Mouse (Mus musculus): ENCODE results near the gene Agpat3. TPM values are rescaled to one million over a fixed set of nuclear protein-coding genes. Genes with fewer than 3 reads are reported as not detected.

The Agpat3 gene
- total RNA-seq, 1 experiment = 52.0 TPM

GRCm38 (mm10) chr10:78395819-78396624 lies 43.7 kb upstream of the Agpat3 start:
- TF ChIP-seq MAFK (IDR thresholded peaks at IDR 0.05; ENCODE audit: insufficient read depth, low read depth, low read length) = no peak
- no peak for TF ChIP-seq HCFC1 (IDR thresholded peaks at IDR 0.05; ENCODE audit: borderline replicate concordance, insufficient read depth, low read length)
- no peak for TF ChIP-seq ZNF384 (IDR thresholded peaks at IDR 0.05; ENCODE audit: low read depth, low read length)
- TF ChIP-seq CHD2 (IDR thresholded peaks at IDR 0.05; ENCODE audit: low read depth, low read length) = no peak
- no peak for TF ChIP-seq ZC3H11A (IDR thresholded peaks at IDR 0.05; ENCODE audit: borderline replicate concordance, low read depth, low read length)
- Histone ChIP-seq H3K9me3 (ENCODE audit: control insufficient read depth, insufficient read depth, low read depth, low read length) (no peaks in the 10 kb centered on the region), H3K36me3 (ENCODE audit: control insufficient read depth, insufficient read depth, low read length, poor library complexity, severe bottlenecking) (peaks cover 9% of the 10 kb centered on the region), H3K9ac (ENCODE audit: insufficient read depth, low read depth, low read length, poor library complexity, severe bottlenecking) (no peak overlapping the region), H3K4me3 (ENCODE audit: insufficient read depth in 1 of 2, low read depth in 1 of 2, low read length in 2 of 2, poor library complexity in 1 of 2, severe bottlenecking in 1 of 2) (no peak overlapping the region), H3K27ac (ENCODE audit: insufficient read depth, low read depth, low read length, poor library complexity, severe bottlenecking) (no peak overlapping the region), H3K4me1 (ENCODE audit: control insufficient read depth in 2 of 2, insufficient read depth in 2 of 2, low read length in 2 of 2, poor library complexity in 1 of 2) (peaks cover 0 to 11% of the 10 kb centered on the region in 2 experiments; a peak in 2 of 4 replicates)
- in situ Hi-C loops (cut with MboI; ENCODE audit: low sequenced_read_pairs in 2 of 2, unreplicated experiment in 2 of 2) = no loop called here
- DNase-seq (ENCODE audit: low read depth, low spot score) = peak; percentile 97

- H3K36me3 ChIP-seq (ENCODE audit: control insufficient read depth, insufficient read depth, low read length, poor library complexity, severe bottlenecking) = peaks cover 4% of the 10 kb centered on the region; the same call in 1 of the 2 replicates
- TF ChIP-seq ZNF384 (IDR thresholded peaks at IDR 0.05; ENCODE audit: low read depth, low read length) (no peak), CHD2 (IDR thresholded peaks at IDR 0.05; ENCODE audit: low read depth, low read length) (no peak), HCFC1 (IDR thresholded peaks at IDR 0.05; ENCODE audit: borderline replicate concordance, insufficient read depth, low read length) (no peak)
- in situ Hi-C loops (cut with MboI; ENCODE audit: low sequenced_read_pairs in 2 of 2, unreplicated experiment in 2 of 2) = no loop called here
- H3K27ac ChIP-seq (ENCODE audit: insufficient read depth, low read depth, low read length, poor library complexity, severe bottlenecking) = no peak overlapping the region
- no peak for DNase-seq (ENCODE audit: low read depth, low spot score)
- H3K9ac ChIP-seq (ENCODE audit: insufficient read depth, low read depth, low read length, poor library complexity, severe bottlenecking) = no peak overlapping the region
- H3K9me3 ChIP-seq (ENCODE audit: control insufficient read depth, insufficient read depth, low read depth, low read length) = no peaks in the 10 kb centered on the region
- H3K4me1 ChIP-seq (ENCODE audit: control insufficient read depth in 2 of 2, insufficient read depth in 2 of 2, low read length in 2 of 2, poor library complexity in 1 of 2) = peaks cover 0 to 14% of the 10 kb centered on the region in 2 experiments; a peak in 2 of 4 replicates
- H3K4me3 ChIP-seq (ENCODE audit: insufficient read depth in 1 of 2, low read depth in 1 of 2, low read length in 2 of 2, poor library complexity in 1 of 2, severe bottlenecking in 1 of 2) = no peak overlapping the region
Observed at GRCm38 (mm10) chr10:78395377-78395776, 43.1 kb upstream of the Agpat3 start.

- Histone ChIP-seq H3K27ac (ENCODE audit: insufficient read depth, low read depth, low read length, poor library complexity, severe bottlenecking) (no peak overlapping the region), H3K9me3 (ENCODE audit: control insufficient read depth, insufficient read depth, low read depth, low read length) (no peaks in the 10 kb centered on the region), H3K9ac (ENCODE audit: insufficient read depth, low read depth, low read length, poor library complexity, severe bottlenecking) (no peak overlapping the region), H3K4me3 (ENCODE audit: insufficient read depth in 1 of 2, low read depth in 1 of 2, low read length in 2 of 2, poor library complexity in 1 of 2, severe bottlenecking in 1 of 2) (no peak overlapping the region), H3K36me3 (ENCODE audit: control insufficient read depth, insufficient read depth, low read length, poor library complexity, severe bottlenecking) (no peaks in the 10 kb centered on the region), H3K4me1 (ENCODE audit: control insufficient read depth in 2 of 2, insufficient read depth in 2 of 2, low read length in 2 of 2, poor library complexity in 1 of 2) (peaks cover 0 to 9% of the 10 kb centered on the region in 2 experiments; a peak in 2 of 4 replicates)
- in situ Hi-C loops (cut with MboI; ENCODE audit: low sequenced_read_pairs in 2 of 2, unreplicated experiment in 2 of 2) = no loop called here
- TF ChIP-seq MAFK (IDR thresholded peaks at IDR 0.05; ENCODE audit: insufficient read depth, low read depth, low read length) (no peak), ZC3H11A (IDR thresholded peaks at IDR 0.05; ENCODE audit: borderline replicate concordance, low read depth, low read length) (peak; percentile 43; the same call in 1 of the 2 replicates)
- DNase-seq (ENCODE audit: low read depth, low spot score) = peak; percentile 69
Observed at GRCm38 (mm10) chr10:78392072-78392471, 39.8 kb upstream of the Agpat3 start.

GRCm38 (mm10) chr10:78390982-78391470 lies 38.7 kb upstream of the Agpat3 start:
- Histone ChIP-seq H3K4me1 (ENCODE audit: control insufficient read depth in 2 of 2, insufficient read depth in 2 of 2, low read length in 2 of 2, poor library complexity in 1 of 2) (peaks cover 0 to 5% of the 10 kb centered on the region in 2 experiments; a peak in 2 of 4 replicates), H3K9me3 (ENCODE audit: control insufficient read depth, insufficient read depth, low read depth, low read length) (no peaks in the 10 kb centered on the region), H3K9ac (ENCODE audit: insufficient read depth, low read depth, low read length, poor library complexity, severe bottlenecking) (no peak overlapping the region), H3K4me3 (ENCODE audit: insufficient read depth in 1 of 2, low read depth in 1 of 2, low read length in 2 of 2, poor library complexity in 1 of 2, severe bottlenecking in 1 of 2) (no peak overlapping the region), H3K36me3 (ENCODE audit: control insufficient read depth, insufficient read depth, low read length, poor library complexity, severe bottlenecking) (no peaks in the 10 kb centered on the region), H3K27ac (ENCODE audit: insufficient read depth, low read depth, low read length, poor library complexity, severe bottlenecking) (no peak overlapping the region)
- in situ Hi-C loops (cut with MboI; ENCODE audit: low sequenced_read_pairs in 2 of 2, unreplicated experiment in 2 of 2) = no loop called here
- peak; percentile 62 for DNase-seq (ENCODE audit: low read depth, low spot score)
- TF ChIP-seq ZNF384 (IDR thresholded peaks at IDR 0.05; ENCODE audit: low read depth, low read length) (no peak), HCFC1 (IDR thresholded peaks at IDR 0.05; ENCODE audit: borderline replicate concordance, insufficient read depth, low read length) (no peak), MAFK (IDR thresholded peaks at IDR 0.05; ENCODE audit: insufficient read depth, low read depth, low read length) (no peak), ZC3H11A (IDR thresholded peaks at IDR 0.05; ENCODE audit: borderline replicate concordance, low read depth, low read length) (no peak), CHD2 (IDR thresholded peaks at IDR 0.05; ENCODE audit: low read depth, low read length) (no peak)
